Mouse (Mus musculus) myocyte (in vitro differentiated cells): ENCODE results near the gene Ccdc124.

Experiments used
- POLR2A ChIP-seq: IDR thresholded peaks from one replicate; pipeline ENCODE4 v1.6.1; 2011; ENCODE audit warnings: low read depth, mild to moderate bottlenecking, control low read depth, moderate library complexity; ENCODE audit not compliant: insufficient read length
- TCF3 ChIP-seq: IDR thresholded peaks from one replicate; pipeline ENCODE4 v1.6.1; 2011; ENCODE audit warnings: low read depth, control low read depth; ENCODE audit not compliant: insufficient read length
- USF1 ChIP-seq: IDR thresholded peaks from one replicate; pipeline ENCODE4 v1.6.1; 2011; ENCODE audit warnings: low read depth, mild to moderate bottlenecking, control low read depth, moderate library complexity

DNA sequence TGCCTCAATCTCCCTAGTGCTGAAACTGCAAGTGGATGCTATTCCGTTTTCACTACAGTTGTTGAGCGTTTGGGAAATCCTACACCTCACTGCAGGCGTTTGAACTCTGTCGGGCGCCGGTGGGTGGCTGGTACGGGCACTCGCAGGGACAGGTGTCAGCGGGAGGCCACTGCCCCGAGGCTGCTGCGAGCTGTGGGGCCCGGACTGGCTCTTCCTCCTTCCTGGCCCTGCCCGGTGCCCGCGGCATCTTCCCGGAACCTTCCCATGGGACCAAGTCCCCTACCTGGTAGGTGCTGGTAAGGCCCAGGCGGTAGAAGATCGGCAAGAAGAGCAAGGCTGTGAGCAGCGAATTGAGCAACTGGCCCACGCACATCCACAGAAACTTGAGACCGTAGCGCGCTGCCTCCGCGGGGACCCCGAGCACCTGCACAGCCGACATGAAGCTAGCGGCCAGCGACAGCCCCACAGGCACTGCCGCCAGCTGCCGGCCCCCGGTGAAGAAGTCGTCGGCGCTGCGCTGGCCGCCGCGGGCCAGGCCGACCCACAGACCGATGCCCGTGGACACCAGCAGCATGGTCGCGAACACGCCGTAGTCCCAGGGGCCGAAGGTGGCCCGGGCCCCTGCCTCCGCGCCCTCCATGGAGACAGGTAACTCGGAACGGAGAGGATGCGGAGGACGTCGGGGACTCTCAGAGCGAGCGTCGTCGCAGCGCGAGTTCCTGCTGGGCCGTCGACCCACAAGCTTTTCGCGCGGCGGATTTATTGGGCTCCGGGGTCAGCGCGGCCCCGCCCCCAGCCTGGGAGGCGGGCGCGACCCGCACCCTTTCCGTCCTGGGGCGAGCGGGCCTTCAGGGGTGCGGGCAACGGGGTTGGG lies 18.5 kb upstream of the Ccdc124 start, which contains the start of gene Slc5a5:
- TF ChIP-seq POLR2A = no peak
- TF ChIP-seq USF1 = no peak
- TF ChIP-seq TCF3 = no peak
